In the genomic region with DNA sequence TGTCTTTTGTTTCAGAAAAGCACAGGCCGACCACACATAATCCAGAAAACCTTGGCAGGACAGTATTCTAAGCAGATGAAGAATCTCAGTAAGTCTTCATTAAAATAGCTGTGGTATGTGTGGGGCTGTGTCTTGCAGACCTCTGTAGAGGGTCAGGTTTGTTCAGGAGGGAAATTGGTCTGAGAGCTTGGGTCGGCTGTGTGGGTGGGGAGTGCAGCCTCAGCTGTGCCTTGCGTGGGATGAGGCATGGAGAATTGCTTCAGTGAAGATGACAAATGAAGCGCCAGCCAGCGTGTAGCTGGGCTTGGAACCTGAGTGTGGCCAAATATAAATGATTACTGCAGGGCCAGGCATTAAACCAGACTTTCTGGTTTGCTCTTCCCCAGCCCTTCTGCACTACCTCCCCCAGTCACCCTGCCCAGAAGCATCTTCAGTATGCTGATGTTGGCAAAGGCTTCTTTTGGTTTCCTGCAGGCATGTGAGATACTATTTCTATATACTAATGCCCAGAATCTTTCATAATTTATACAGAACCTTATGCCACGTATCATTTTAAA, we compare ENCODE assay signal across 13 mouse cellular contexts.
DNase-seq lines count a peak whose midpoint lies in the region; ATAC-seq and TF ChIP-seq lines count a peak whose summit lies in the region.
"Had no signal": no experiment of that assay in that cellular context is flagged by ENCODE, and none has a peak within 500 bp of the region (broad histone marks: within the 10 kb centered on the region; RNA-seq: fewer than 3 reads in every experiment).

No protein-coding gene starts in this region.

- no peaks in the 10 kb centered on the region for H3K27me3 ChIP-seq in kidney, postnatal 0 days (ENCODE audit: insufficient read depth, low read length)
- H3K27me3 ChIP-seq: CH12.LX; heart, embryonic 12.5 days; limb, embryonic 12.5 days; megakaryocyte, embryonic 14.5 days had no signal

- H3K4me2 ChIP-seq in kidney, postnatal 0 days (ENCODE audit: low read length): no peak overlapping the region
- H3K4me2 ChIP-seq: heart, embryonic 12.5 days; limb, embryonic 12.5 days had no signal

- H3K4me3 ChIP-seq in kidney, postnatal 0 days (replicated peaks; ENCODE audit: low read depth, low read length): no peak overlapping the region
- H3K4me3 ChIP-seq: heart, embryonic 12.5 days; limb, embryonic 12.5 days; megakaryocyte, embryonic 14.5 days had no signal

- TF ChIP-seq CTCF in kidney, postnatal 0 days (IDR thresholded peaks at IDR 0.05; ENCODE audit: low read depth): no peak

- 32% methylated on average over 6 of the region's 6 CpGs for WGBS in kidney, postnatal 0 days

- no peaks in the 10 kb centered on the region for H3K9me3 ChIP-seq in kidney, postnatal 0 days (replicated peaks; ENCODE audit: low read length)
- H3K9me3 ChIP-seq: heart, embryonic 12.5 days; limb, embryonic 12.5 days; megakaryocyte, embryonic 14.5 days had no signal

- H3K4me1 ChIP-seq in kidney, postnatal 0 days (replicated peaks; ENCODE audit: insufficient read depth, low read length): no peaks in the 10 kb centered on the region
- H3K4me1 ChIP-seq: heart, embryonic 12.5 days; limb, embryonic 12.5 days; megakaryocyte, embryonic 14.5 days had no signal

- peak; percentile 80 for DNase-seq in kidney, postnatal 0 days (ENCODE audit: low spot score)
- no peak for DNase-seq in kidney, adult 9 months
- peak; percentile 34 for DNase-seq in brain, adult 2 months (ENCODE audit: low read depth, low spot score)
- peak; percentile 33 for DNase-seq in gonadal fat pad, adult 2 months (ENCODE audit: low read depth)
- DNase-seq in lung, postnatal 25 days (ENCODE audit: low spot score): peak; percentile 29
- no peak for DNase-seq in spleen, postnatal 4 days (ENCODE audit: low spot score in 2 of 2)
- no peak for DNase-seq in right cerebral cortex, postnatal 36 days (ENCODE audit: low spot score in 2 of 2)
- DNase-seq: cerebellum, adult 9-10 months; thymus, postnatal 14 days had no signal

- no peak overlapping the region for H3K27ac ChIP-seq in kidney, postnatal 0 days
- H3K27ac ChIP-seq: limb, embryonic 12.5 days had no signal

- no peaks in the 10 kb centered on the region for H3K36me3 ChIP-seq in kidney, postnatal 0 days (ENCODE audit: insufficient read depth, low read length)
- H3K36me3 ChIP-seq: heart, embryonic 12.5 days; limb, embryonic 12.5 days had no signal

- no peak overlapping the region for H3K9ac ChIP-seq in kidney, postnatal 0 days (ENCODE audit: low read depth, low read length)
- H3K9ac ChIP-seq: heart, embryonic 12.5 days; limb, embryonic 12.5 days had no signal

- peak; percentile 33 for ATAC-seq in kidney, postnatal 0 days (replicated peaks; ENCODE audit: low FRiP score, low read depth)

Comparison
In these comparisons a context has a peak if more than half of its experiments do, and no peak if none do; other contexts are left out.
1. DNase-seq: peak in kidney, postnatal 0 days (single experiment), brain, adult 2 months (single experiment), gonadal fat pad, adult 2 months (single experiment) and lung, postnatal 25 days (single experiment); none in kidney, adult 9 months (single experiment), spleen, postnatal 4 days (0 of 2) and right cerebral cortex, postnatal 36 days (0 of 2).